Mouse (Mus musculus) gastrocnemius, adult 2 months (tissue): ENCODE measurements at regions not wholly inside any gene's neighbourhood (a gene's known extent, or its start where the extent isn't known, plus 50 kb on each side); places are given as distances from the start of the nearest gene placed in this dataset. TPM values are rescaled to one million over a fixed set of nuclear protein-coding genes. Genes with fewer than 3 reads are reported as not detected.

Experiments used
- DNase-seq: peaks from one replicate; pipeline ENCODE4 v3.0.0; 2022
- H3K27ac ChIP-seq: fragments of 200-600 bp; 2 replicates; pipeline ENCODE4 v1.8.1; 2022; ENCODE audit warnings: mild to moderate bottlenecking
- H3K4me3 ChIP-seq: fragments of 200-600 bp; 2 replicates; pipeline ENCODE4 v1.8.1; 2022; ENCODE audit warnings: mild to moderate bottlenecking, moderate library complexity
- CTCF ChIP-seq: fragments of 200-600 bp; IDR thresholded peaks from 2 replicates; pipeline ENCODE4 v1.8.1; 2022; ENCODE audit warnings: antibody characterized with exemption, mild to moderate bottlenecking, moderate library complexity
- intact Hi-C: fragments of 180-260 bp; cut with DNase I; formaldehyde crosslinking; loops from one replicate; pipeline ENCODE4 v1.15.1; 2025
- microRNA-seq: library from miRNA; unstranded; fragments of <30 nt; microRNA quantifications from one replicate; pipeline ENCODE4 v1.2.0, GENCODE M21; 2021

DNA sequence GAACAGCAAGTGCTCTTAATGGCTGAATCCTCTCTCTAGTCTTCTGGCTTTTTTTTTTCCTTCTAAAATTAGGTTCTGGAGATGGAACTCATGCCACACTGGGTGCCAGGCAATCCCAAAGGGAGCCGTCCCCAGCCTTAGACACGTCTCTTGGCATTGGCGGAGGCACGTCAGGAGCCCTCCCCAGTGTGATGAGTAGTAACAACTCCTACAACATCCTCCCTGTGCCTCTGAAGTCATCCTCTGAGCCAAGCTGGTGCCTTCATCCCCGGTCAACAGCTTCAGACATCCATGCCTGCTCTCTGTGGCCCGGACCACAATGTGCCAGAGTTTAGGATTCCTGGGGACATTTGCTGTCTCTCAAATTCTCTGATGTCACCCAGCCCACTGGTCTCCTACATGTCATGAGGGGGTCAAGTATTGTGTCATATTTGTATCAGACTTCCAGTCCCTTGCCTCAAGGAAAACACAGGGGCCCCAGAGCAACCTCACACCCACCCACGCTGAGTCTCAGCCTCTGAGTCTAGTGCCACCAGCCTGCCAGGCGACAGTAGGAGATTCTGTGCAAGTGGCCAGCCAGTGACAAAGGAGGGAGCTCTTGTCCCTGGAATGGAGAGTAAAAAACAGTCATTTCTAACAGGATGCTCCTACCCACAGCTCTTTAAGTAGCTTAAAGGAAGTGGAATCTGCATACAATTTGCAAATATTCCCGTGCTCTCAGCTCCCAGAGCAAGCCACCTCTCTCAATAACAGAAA lies 144.5 kb upstream of the Kcnab2 start:
- no peak for TF ChIP-seq CTCF
- no peak for DNase-seq
- Histone ChIP-seq H3K4me3 (no peak overlapping the region), H3K27ac (no peak overlapping the region)
- intact Hi-C loops, result no loop called here

DNA sequence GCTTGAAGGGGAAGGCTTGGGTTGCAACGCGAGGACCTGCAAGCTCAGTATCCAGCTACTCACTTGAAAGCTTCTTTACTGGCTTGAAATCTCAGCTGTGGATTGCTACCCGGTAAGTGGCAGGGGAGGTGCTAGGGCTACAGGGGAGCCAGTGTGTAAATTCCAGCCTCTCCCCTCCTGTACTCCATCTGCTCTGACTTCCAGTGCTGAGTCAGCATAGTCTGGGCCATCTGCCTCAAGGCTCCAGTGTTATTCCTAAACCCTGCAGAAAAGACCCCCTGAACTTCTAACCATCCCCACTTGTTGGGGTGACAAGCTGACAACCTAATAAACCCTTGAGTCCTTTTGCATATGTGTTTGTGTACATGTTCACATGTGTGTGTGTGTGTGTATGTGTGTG lies 140.0 kb upstream of the Kcnab2 start:
- Histone ChIP-seq H3K27ac (no peak overlapping the region), H3K4me3 (no peak overlapping the region)
- TF ChIP-seq CTCF, result no peak
- no peak for DNase-seq
- intact Hi-C loops, result no loop called here

DNA sequence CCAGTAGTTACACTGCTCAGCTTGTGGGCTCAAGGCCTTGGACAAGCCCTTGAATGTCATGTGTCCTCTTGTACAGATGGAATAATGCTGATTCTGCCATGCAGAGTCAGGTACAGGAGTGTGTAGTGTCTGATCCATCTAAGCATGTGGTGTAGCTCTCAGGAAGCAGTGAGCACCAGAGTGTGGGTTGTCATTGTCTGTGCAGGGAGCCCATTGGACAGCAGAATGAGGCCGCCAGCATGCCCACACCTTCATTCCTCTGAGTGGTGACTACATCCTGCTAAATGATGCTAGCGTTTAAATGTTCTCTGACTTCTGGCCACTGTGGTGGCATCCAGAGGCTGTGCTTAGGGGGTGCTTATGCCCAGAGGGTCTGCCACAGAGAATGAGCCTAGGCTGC lies 137.5 kb upstream of the Kcnab2 start:
- no peak overlapping the region for H3K4me3 ChIP-seq
- TF ChIP-seq CTCF, result no peak
- intact Hi-C loops, result no loop called here
- no peak overlapping the region for H3K27ac ChIP-seq
- DNase-seq, result no peak

DNA sequence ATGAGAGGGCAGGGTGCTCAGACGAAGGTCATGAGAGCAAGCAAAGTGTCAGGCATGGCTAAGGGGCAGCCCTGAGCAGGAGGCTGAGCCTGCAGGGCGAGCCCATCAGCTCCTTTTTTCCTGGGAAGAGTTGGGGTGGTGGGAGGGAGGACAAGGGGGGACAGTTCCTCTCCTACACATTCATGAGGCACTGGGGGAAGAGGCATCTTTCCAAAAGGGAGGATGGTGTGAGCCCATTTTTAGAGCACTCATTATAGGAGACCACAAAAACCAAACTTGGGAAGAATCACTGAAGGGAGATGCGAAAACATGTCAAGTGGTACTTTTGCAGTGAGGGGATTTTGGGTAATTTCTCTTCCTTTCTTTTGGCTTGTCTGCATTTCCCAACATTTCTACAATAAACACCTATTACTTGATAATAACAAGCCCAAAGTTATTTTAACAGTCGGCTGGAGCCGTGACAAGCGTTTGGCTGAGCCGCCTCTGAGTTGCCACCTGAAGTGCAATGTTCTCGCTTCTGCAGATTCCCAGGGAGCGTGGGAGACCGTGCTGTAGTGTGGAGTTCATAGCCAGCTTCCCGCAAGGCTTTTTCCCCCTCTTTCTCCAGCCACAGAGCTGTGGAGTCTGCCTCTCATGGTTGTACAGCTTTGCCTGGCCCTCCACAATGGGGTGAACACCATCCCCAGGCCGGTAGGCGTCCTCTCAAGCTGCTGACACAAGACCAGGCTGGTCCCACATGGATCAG lies 136.9 kb upstream of the Kcnab2 start:
- DNase-seq, result no peak
- intact Hi-C loops, result no loop called here

More for the DNA sequence above, 136.9 kb upstream of the Kcnab2 start:
- Histone ChIP-seq H3K4me3 (no peak overlapping the region), H3K27ac (no peak overlapping the region)
- TF ChIP-seq CTCF, result no peak

Small RNA genes in the stretch of these regions (microRNA-seq; reads per million reads assigned to microRNA genes)
- gene Gm25779, result not detected
